Mouse (Mus musculus) cerebellum, adult 2 months (tissue): ENCODE data around the gene AC129217.1.

ENCODE experiments used
- CTCF ChIP-seq: fragments of 200-500 bp; IDR thresholded peaks from 2 replicates; pipeline ENCODE4 v1.5.1; 2011; ENCODE audit warnings: low read depth, mild to moderate bottlenecking, control low read depth, low read length, moderate library complexity, borderline replicate concordance; ENCODE audit not compliant: insufficient read depth
- POLR2A ChIP-seq: fragments of 200-500 bp; IDR thresholded peaks from 2 replicates; pipeline ENCODE4 v1.6.1; 2011; ENCODE audit warnings: low read length, control low read depth, borderline replicate concordance; ENCODE audit not compliant: insufficient read depth

- TF ChIP-seq POLR2A: peak; percentile 74
- no peak for TF ChIP-seq CTCF
Measured at GRCm38 (mm10) chr19:8880311-8881033, 50.9 kb downstream of the AC129217.1 start, which contains the start of gene Uqcc3.
